Mouse (Mus musculus): ENCODE data around the gene 4930595D18Rik.

Gene 4930595D18Rik

DNA sequence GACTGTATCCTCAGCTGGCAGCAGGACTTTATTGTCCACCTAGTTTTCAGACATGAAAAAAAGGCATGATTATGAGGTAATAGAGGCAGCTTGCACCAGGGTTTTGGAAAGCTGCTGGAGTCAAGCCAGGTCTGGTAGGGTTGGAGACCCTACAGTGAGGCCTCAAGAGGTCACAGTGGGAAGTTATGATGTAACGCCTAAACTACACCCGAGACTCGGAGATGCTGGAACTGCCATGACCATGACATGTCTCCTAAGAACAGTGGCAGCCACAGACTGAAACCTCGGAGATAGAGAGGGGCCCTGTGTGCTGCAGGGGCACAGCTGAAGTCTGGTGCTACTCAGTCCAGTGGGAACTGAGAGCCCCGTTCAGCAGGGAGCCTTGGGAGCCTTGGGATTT lies at the start of gene 4930595D18Rik:
4930595D18Rik (minus strand) TSS at position 16 of the 400 bp plus-strand sequence.
- in situ Hi-C loops (cut with MboI; ENCODE audit: low pct_unique_long_range_greater_than_20kb in 1 of 2, low sequenced_read_pairs in 2 of 2, unreplicated experiment in 1 of 2) = no loop called here

DNA sequence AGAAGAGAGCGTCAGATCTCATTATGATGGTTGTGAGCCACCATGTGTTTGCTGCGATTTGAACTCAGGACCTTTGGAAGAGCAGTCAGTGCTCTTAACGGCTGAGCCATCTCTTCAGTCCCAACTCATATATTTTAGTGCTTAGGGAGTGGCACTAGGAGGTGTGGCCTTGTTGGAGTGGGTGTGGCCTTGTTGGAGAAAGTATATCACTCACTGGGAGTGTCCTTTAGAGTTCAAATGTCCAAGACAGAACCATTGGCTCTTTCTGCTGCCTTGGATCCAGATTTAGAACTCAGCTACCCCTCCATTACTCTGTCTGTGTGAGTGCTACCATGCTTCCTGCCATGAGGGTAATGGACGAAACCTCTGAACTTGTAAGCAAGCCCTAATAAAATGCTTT lies 49.5 kb upstream of the 4930595D18Rik start:
- in situ Hi-C loops (cut with MboI; ENCODE audit: low pct_unique_long_range_greater_than_20kb in 1 of 2, low sequenced_read_pairs in 2 of 2, unreplicated experiment in 1 of 2) = no loop called here

DNA sequence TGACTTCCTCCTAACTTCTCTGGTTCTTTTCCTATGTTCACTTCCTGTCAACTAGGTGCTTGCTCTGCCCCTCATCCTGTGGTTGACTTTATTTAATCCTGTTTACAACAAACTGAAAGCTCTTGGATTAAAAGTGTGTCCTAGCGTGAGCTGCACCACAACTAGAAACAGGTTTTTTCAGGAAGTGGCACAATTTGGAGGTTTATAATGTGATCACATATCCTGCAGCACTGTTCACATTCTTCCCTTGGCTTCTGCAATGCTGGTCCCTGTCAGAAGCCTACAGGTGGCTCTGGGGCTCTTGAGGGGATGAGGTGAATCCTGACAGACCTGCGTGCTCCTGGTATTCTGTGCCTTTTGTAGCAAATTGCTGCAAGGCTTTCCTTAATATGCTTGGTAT lies 46.5 kb upstream of the 4930595D18Rik start:
- in situ Hi-C loops (cut with MboI; ENCODE audit: low pct_unique_long_range_greater_than_20kb in 1 of 2, low sequenced_read_pairs in 2 of 2, unreplicated experiment in 1 of 2) = no loop called here

DNA sequence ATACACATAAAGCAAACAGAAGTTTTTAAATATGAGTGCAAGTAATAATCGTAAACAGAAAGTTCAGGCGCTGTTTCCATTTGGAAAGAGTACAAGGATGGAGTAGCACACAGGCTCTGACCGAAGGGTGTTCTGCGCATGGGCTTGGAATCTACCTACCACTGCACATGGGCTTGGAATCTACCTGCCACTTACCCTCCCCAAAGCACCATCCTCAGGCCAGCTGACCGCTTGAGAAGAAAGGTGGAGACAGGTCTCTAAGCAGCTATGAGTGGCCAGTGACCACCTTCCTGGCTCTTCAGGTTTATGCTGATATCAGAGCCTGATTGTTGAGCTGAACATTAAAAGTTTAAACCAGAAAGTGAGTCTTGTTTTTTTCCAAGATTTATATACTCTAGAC lies 44.2 kb upstream of the 4930595D18Rik start:
- in situ Hi-C loops (cut with MboI; ENCODE audit: low pct_unique_long_range_greater_than_20kb in 1 of 2, low sequenced_read_pairs in 2 of 2, unreplicated experiment in 1 of 2) = no loop called here

DNA sequence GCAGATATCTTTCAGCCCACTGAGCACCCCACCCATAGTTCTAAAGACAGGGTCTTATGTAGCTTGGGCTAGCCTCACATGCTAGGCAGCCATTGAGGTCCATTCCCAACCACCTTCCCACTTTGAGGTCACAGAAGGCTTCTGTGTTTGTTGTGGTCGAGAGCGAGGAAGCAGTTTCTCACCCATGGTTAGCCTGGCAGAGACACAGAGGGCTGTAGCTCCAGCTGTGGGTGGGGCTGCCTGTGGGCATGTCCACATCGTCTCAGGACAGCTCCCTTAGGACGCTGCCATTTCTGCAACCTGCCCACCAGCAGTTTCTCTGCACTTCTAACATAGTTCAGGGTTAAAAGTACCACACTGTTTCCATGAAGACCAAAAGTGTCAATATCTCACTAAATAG lies 43.1 kb upstream of the 4930595D18Rik start:
- in situ Hi-C loops (cut with MboI; ENCODE audit: low pct_unique_long_range_greater_than_20kb in 1 of 2, low sequenced_read_pairs in 2 of 2, unreplicated experiment in 1 of 2) = no loop called here

DNA sequence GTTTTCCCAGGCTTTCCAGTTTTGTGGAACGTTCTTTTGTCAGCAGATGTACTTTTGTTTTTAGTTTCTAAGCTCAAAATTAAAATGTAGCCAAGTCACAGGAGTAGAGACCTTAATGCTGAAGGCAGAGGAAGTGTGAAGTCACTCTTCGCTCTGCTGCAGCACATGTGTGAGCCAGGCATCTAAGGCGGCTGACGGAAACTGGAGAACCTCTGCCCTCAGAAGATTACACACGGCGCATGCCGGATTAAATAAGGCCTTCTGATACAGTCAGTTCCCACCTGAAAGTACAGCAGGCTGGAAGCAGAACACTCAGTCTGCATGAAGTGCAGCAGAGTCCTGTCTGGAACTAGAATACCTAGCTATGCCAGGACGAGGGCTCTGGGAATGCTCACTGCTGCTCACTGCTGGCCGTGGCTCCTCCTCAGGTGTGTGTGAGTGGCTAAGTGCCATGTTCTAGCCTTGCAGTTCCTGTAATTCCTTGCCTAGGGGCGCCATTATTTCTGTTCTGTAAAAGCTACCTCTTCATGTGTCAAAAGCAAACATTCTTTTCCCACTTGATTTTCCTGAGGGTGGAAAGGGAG lies 41.0 kb upstream of the 4930595D18Rik start:
- in situ Hi-C loops (cut with MboI; ENCODE audit: low pct_unique_long_range_greater_than_20kb in 1 of 2, low sequenced_read_pairs in 2 of 2, unreplicated experiment in 1 of 2) = no loop called here

DNA sequence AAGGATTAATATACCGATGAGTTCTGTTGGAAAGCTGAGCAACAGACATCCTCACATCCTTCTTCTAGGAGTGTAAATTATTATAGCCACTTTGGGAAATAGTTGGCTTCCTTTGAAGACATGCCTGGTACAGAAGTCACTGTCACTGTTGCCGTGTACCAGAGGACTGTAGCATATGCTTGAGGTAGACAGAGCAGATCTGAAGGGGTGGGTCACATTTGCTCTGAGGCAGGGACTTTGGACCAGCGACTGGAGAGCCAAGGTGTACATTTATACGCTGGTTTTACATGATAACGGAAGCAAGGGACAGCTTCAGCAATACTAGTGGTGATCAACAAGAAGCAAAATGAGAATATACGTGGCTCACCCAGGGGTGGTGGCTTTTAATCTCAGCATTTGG lies 34.6 kb upstream of the 4930595D18Rik start:
- in situ Hi-C loops (cut with MboI; ENCODE audit: low pct_unique_long_range_greater_than_20kb in 1 of 2, low sequenced_read_pairs in 2 of 2, unreplicated experiment in 1 of 2) = no loop called here

DNA sequence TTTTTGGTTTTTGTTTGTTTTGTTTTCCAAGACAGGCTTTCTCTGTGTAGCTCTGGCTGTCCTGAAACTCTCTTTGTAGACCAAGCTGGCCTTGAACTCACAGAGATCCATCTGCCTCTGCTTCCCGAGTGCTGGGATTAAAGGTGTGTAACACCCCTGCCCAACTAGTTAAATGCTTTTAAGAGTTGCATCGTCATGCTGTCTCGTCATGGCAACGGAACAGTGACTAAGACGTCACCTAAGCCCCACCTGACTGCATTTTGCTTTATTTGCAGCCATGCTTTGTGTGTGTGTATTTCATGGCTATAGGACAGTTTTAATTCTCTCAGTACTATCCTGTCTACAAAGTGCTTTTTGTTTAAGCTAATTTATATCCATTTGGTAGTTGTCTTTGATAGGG lies 27.4 kb upstream of the 4930595D18Rik start:
- in situ Hi-C loops (cut with MboI; ENCODE audit: low pct_unique_long_range_greater_than_20kb in 1 of 2, low sequenced_read_pairs in 2 of 2, unreplicated experiment in 1 of 2) = no loop called here

DNA sequence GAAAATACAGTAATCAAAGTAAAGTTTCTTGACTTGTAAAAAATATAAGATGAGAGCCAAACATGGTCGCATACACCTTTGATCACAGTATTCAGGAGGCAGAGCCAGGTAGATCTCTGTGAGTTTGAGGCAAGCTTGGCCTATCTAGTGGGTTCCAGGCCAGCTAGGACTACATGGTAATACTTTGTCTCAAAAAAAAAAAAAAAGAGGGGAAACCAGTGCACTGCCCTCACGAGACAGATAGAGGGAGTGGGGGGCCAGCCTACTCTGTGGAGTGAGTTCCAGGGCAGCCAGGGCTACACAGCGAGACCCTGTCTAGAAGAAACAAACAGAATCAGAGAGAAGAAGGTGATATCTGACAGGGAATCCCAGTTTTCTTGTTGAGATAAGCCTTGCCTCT lies 23.4 kb upstream of the 4930595D18Rik start:
- in situ Hi-C loops (cut with MboI; ENCODE audit: low pct_unique_long_range_greater_than_20kb in 1 of 2, low sequenced_read_pairs in 2 of 2, unreplicated experiment in 1 of 2) = no loop called here

DNA sequence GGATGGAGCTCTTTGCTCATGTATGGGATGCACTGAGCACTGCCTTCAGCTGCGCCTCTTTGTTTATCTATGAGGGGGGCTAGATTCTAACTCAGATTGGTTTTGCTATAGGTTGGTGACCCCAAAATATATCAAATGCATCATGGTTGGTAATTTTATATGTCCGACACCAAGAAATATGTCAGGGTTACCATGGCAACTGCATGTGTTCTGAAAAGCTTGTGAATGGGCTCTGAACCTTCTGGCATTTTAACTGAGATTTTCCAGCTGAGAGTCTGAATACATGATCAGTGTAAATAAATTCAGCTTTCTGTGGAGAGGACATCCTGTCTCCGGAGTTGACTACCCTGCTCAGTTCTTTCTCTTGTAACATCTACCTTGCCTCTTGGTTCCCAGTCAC lies 19.7 kb upstream of the 4930595D18Rik start:
- in situ Hi-C loops (cut with MboI; ENCODE audit: low pct_unique_long_range_greater_than_20kb in 1 of 2, low sequenced_read_pairs in 2 of 2, unreplicated experiment in 1 of 2) = no loop called here

DNA sequence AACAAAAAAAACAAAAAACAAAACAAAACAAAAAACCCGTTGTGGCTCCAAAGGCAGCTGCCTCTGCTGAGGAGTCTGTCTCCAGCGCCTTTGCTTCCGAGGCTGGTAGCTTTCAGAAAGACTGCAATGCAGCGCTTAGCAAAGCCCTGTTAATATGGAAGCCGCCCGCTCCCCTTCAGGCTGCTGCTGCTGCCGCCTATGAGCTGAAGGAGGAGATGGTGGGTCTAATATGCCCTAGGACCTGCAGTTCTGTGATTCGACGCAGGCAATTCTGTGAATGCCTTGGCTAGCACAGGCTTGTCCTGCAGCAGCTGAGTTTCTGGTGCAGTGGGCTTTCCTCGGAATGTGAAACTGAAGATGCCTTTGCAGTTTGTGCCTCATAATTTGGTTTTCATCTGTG lies 18.8 kb upstream of the 4930595D18Rik start:
- in situ Hi-C loops (cut with MboI; ENCODE audit: low pct_unique_long_range_greater_than_20kb in 1 of 2, low sequenced_read_pairs in 2 of 2, unreplicated experiment in 1 of 2) = no loop called here

DNA sequence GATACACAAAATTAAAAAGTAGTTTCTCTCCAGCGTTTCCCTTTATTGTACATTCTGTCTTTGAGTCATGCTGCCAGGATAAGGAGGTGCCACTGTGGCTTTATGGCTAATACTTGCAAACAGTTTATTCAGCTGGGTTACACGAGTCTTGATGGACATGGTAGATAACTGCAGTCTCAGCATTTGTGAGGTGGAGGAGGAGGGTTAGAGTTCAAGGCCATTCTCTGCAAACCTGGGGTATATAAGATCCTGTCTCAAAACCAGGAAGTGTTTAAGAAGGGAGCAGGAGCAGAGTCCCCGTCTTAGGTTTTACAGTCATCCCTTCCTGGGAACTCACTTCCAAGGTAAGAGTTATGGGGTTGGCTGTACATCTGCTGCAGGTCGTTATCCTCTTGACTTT lies 12.3 kb upstream of the 4930595D18Rik start:
- in situ Hi-C loops (cut with MboI; ENCODE audit: low pct_unique_long_range_greater_than_20kb in 1 of 2, low sequenced_read_pairs in 2 of 2, unreplicated experiment in 1 of 2) = no loop called here

DNA sequence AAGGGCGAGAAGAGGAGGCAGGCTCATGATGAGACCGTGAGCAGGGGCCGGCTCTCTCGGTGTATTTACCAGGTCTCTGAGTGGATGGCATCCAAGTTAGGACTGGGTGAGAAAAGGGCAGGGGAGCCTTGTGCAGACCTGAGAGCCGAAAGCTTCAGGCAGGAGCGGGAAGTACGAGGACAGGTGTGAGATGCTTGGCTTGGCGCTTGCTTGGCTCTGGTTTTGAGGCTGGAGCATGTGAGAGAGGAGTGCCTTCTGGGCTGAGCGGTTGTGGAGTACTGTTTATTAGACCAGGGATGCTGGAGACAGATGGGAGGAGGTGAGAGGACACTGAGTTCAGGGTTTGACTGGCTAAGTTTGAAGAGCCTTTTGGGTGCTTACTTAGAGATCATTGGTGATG lies 9.0 kb upstream of the 4930595D18Rik start:
- in situ Hi-C loops (cut with MboI; ENCODE audit: low pct_unique_long_range_greater_than_20kb in 1 of 2, low sequenced_read_pairs in 2 of 2, unreplicated experiment in 1 of 2) = no loop called here

DNA sequence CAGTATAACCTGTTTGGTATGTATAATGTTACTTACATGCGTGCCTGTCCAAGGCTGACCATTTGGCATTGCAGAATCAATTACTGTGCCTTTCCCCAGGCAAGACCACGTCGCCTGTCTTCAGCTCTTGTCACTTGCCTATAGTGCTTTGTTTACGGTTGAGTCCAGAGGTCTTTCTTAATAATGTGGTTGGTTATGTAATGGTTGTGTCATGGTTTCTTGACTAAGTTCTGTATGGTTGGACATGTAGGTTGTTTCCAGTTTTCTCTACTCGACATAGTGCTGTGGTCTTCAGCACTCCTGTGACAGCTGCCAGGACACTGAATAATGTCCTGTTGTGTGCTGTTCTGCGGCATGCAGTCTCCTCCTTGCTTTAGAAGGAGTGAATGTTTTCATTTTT lies 8.5 kb upstream of the 4930595D18Rik start:
- in situ Hi-C loops (cut with MboI; ENCODE audit: low pct_unique_long_range_greater_than_20kb in 1 of 2, low sequenced_read_pairs in 2 of 2, unreplicated experiment in 1 of 2) = no loop called here

DNA sequence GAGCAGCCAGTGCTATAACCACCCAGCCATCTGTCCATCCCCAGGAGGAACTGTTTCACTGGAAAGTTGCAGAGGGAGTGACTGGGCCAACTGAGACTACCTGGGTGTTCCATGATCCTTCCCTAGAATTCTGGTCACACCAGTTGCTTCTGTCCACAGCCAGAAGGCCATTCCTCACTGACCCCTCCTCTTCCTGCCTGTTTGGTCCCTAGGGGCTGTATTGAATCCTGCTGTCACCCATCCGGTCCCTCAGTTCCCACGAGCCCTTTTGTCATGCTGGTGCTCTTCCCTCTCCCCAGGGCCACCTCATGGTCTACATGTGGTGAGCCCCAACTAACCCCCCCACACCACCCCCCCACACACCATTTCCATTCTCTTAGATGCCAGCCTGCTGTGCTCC lies 6.6 kb upstream of the 4930595D18Rik start:
- in situ Hi-C loops (cut with MboI; ENCODE audit: low pct_unique_long_range_greater_than_20kb in 1 of 2, low sequenced_read_pairs in 2 of 2, unreplicated experiment in 1 of 2) = no loop called here

DNA sequence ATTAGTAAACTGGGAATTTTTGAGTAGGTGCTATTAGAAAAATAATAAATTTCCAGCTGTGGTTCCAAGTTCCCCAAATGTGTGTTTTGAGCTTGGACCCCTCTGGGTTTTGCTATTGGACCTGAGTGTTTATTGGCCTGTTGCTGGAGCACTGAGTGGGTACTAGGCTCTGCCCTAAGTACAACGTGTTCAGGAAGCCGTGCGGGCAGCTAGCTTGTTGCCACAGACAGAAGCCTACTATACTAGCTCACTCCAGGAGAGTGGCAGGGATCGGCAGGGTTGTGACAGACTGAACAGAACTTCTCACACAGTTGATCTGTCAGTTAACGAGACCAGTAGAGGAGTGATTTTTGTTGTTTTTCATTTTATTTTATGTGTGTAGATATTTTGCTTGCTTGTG lies 6.1 kb upstream of the 4930595D18Rik start:
- in situ Hi-C loops (cut with MboI; ENCODE audit: low pct_unique_long_range_greater_than_20kb in 1 of 2, low sequenced_read_pairs in 2 of 2, unreplicated experiment in 1 of 2) = no loop called here

DNA sequence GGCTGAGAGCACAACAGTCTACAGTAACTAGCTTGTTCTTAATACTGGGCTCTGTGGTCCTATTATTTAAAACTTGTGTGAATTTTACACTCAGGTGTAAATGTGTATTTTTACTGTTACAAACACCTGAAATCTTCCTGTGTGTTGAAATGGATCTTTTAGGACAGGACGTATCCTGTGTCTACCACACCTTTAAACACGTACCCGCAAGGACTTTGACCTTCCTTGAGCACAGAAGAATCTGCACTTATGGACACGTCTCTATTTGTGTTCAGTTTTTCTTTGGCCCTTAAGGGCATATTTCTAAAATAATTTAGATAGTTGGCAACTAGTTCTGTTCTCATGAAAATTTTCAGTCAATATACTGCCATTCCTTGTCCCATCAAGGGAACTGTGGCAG lies 4.0 kb upstream of the 4930595D18Rik start:
- in situ Hi-C loops (cut with MboI; ENCODE audit: low pct_unique_long_range_greater_than_20kb in 1 of 2, low sequenced_read_pairs in 2 of 2, unreplicated experiment in 1 of 2) = no loop called here

DNA sequence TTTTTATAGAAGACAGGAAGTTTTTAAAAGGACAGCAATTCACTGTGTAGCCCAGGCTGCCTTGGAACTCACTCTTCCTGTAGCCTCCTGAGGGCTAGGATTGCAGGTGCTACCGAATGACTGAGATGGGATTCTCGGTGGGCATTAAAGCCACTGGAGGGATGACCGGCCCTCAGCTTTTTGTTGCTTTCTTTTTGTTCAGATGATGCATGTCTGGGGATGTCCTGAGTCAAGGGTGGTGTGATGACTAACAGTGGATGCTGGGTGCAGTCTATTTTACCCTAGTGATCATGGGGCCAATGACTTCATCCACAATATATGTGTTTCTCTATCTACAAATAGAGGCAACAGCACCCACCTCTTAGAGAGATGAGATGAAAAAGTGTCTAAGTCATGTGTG lies 2.7 kb upstream of the 4930595D18Rik start:
- in situ Hi-C loops (cut with MboI; ENCODE audit: low pct_unique_long_range_greater_than_20kb in 1 of 2, low sequenced_read_pairs in 2 of 2, unreplicated experiment in 1 of 2) = no loop called here

DNA sequence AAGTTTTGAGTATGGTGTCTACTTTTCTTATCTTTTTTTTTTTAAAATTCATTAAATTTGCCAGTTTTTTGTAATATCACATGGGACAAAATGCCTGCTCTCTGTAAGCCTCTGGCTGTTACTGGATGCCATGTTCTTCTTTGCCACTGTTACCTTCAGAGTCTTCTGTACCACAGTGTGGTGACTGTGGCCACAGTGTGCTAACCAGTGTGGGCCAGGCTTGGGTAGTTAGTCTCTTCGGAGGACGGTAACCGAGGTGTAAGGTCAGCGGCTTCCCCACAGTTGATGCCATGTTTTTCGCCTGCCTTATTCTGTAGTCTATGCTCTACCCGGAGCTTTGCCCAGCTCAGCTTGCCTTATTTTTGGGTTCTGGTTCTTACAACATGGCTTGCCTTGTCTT lies 1.9 kb downstream of the 4930595D18Rik start:
- in situ Hi-C loops (cut with MboI; ENCODE audit: low pct_unique_long_range_greater_than_20kb in 1 of 2, low sequenced_read_pairs in 2 of 2, unreplicated experiment in 1 of 2) = no loop called here

DNA sequence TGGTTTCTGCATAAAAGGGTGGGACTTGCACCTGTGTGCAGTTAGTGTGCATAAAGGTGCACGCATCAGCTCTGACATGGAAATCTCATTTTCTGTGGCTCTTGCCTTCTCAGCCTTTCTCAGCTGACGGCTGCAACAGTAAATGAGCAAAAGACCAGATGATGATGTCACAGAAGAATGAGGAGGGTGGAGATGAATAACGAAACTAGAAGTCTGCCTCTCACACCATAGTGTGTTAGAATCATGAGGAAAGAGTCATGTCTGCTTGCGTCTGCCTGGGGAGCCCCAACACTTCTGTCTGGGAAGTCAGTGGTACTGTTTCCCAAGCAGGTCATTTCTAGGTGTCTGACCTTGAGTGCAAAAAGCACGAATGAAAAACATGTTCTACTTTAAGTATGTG lies 2.4 kb downstream of the 4930595D18Rik start:
- in situ Hi-C loops (cut with MboI; ENCODE audit: low pct_unique_long_range_greater_than_20kb in 1 of 2, low sequenced_read_pairs in 2 of 2, unreplicated experiment in 1 of 2) = no loop called here

DNA sequence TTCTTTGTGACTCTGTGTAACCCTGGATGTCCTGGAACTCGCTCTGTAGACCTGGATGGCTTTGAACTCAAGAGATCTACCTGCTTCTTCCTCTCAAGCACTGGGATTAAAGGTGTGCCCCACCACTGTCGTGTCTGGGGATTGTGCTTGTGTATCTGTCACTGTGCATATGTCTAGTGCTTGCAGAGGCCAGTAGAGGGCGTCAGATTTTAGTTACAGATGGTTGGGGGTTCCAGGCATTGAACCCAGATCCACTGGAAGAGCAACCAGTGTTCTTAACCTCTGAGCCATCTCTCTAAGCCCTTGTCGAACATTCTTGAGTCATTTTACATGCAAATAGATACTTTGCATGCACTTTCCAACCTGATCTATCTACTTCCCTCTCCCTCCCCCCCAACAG lies 5.5 kb downstream of the 4930595D18Rik start:
- in situ Hi-C loops (cut with MboI; ENCODE audit: low pct_unique_long_range_greater_than_20kb in 1 of 2, low sequenced_read_pairs in 2 of 2, unreplicated experiment in 1 of 2) = no loop called here
